Mouse (Mus musculus) heart, postnatal 0 days (tissue): ENCODE data around the gene Rchy1. TPM values are rescaled to one million over a fixed set of nuclear protein-coding genes. Genes with fewer than 3 reads are reported as not detected.

Experiments
- ATAC-seq: fragments of 200-750 bp; cut with Nextera tagmentation; 2 replicates; pipeline ENCODE4 v1.8.0; 2017; ENCODE audit warnings: low read depth, moderate number of reproducible peaks, moderate library complexity; ENCODE audit not compliant: insufficient read depth
- DNase-seq: peaks from one replicate; pipeline ENCODE4 v3.0.0-alpha.2; 2016; ENCODE audit warnings: low spot score
- H3K27ac ChIP-seq: fragments of 300-500 bp; sonication (generic); 2 replicates; pipeline ENCODE4 v1.5.1; 2014; ENCODE audit warnings: low read depth, mild to moderate bottlenecking
- H3K27me3 ChIP-seq: fragments of 300-500 bp; sonication (generic); 2 replicates; pipeline ENCODE4 v1.6.1; 2014; ENCODE audit warnings: low read length, mixed read lengths; ENCODE audit not compliant: control insufficient read depth, insufficient read depth
- H3K36me3 ChIP-seq: fragments of 300-500 bp; sonication (generic); replicated peaks from 2 replicates; pipeline ENCODE4 v1.6.1; 2014; ENCODE audit warnings: low read length, mixed read lengths; ENCODE audit not compliant: control insufficient read depth, insufficient read depth
- H3K4me1 ChIP-seq: fragments of 300-500 bp; sonication (generic); 2 replicates; pipeline ENCODE4 v1.6.1; 2014; ENCODE audit warnings: antibody characterized with exemption; ENCODE audit not compliant: control insufficient read depth, insufficient read depth
- H3K4me2 ChIP-seq: fragments of 300-500 bp; sonication (generic); 2 replicates; pipeline ENCODE4 v1.6.1; 2014; ENCODE audit warnings: low read depth, mild to moderate bottlenecking, low read length, moderate library complexity
- H3K4me3 ChIP-seq: fragments of 300-500 bp; sonication (generic); 2 replicates; pipeline ENCODE4 v1.5.1; 2014; ENCODE audit warnings: low read depth, low read length
- H3K9ac ChIP-seq: fragments of 300-500 bp; sonication (generic); replicated peaks from 2 replicates; pipeline ENCODE4 v1.6.1; 2014; ENCODE audit warnings: low read depth, low read length, mixed read lengths
- H3K9me3 ChIP-seq: fragments of 300-500 bp; sonication (generic); replicated peaks from 2 replicates; pipeline ENCODE4 v1.6.1; 2016; ENCODE audit warnings: low read length; ENCODE audit not compliant: control insufficient read depth
- CTCF ChIP-seq: IDR thresholded peaks from 2 replicates; pipeline ENCODE4 v1.5.1; 2016; ENCODE audit warnings: antibody characterized with exemption, control low read depth, low read depth
- EP300 ChIP-seq: IDR thresholded peaks from 2 replicates; pipeline ENCODE4 v1.6.1; 2016; ENCODE audit warnings: antibody characterized with exemption, low read depth
- WGBS: fragments of 180-500 bp; shearing (Covaris S2); extraction: QIAGEN DNeasy Blood & Tissue Kit; methylation state at CpG from one replicate; pipeline ENCODE4 v1.1.7; 2014; 5-methylcytosine and 5-hydroxymethylcytosine counted together
- polyA plus RNA-seq: library from polyadenylated mRNA; unstranded; fragments of >200 nt; fragmentation: Nextera tagmentation; extraction: Ambion mirVana; gene quantifications from 2 replicates; pipeline ENCODE4 v1.2.1, GENCODE M21; 2015
- total RNA-seq: library from RNA; depleted of rRNA; stranded (reverse); fragments of >200 nt; gene quantifications from 2 replicates; pipeline ENCODE4 v1.2.3, GENCODE M21; 2014; ENCODE audit warnings: low replicate concordance; rRNA removed

Rchy1 gene
- total and polyA plus RNA-seq, 2 experiments from 2014 or later = 20.4 to 65.8 TPM

DNA sequence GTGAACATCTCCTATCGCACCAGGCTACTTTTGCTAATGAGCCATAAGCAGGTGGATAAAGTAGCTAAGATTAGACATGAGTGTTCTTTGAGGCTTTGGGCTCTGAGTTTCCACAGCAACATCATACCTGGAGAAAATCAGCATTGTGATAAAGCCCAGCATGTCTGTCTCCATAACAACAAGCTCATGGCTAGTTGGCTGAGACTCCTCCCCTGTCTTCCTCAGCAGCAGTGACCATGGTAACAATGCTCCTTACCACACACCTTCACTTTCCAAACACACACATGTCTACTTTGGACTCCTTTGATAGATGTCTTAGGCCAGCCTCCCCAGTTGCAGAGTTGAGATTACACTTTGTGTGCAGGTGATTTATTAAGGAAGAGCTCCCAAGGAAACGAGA is 49.6 kb downstream of the Rchy1 start:
- no peaks in the 10 kb centered on the region for H3K36me3 ChIP-seq
- H3K27ac ChIP-seq = no peak overlapping the region
- no peak for DNase-seq
- H3K4me1 ChIP-seq = no peaks in the 10 kb centered on the region
- H3K27me3 ChIP-seq = no peaks in the 10 kb centered on the region
- 73% methylated on average over 2 of the region's 2 CpGs for WGBS
- no peak overlapping the region for H3K4me3 ChIP-seq
- no peak overlapping the region for H3K4me2 ChIP-seq
- TF ChIP-seq EP300 (no peak), CTCF (no peak)
- ATAC-seq = no peak
- no peak overlapping the region for H3K9ac ChIP-seq
- H3K9me3 ChIP-seq = no peaks in the 10 kb centered on the region

DNA sequence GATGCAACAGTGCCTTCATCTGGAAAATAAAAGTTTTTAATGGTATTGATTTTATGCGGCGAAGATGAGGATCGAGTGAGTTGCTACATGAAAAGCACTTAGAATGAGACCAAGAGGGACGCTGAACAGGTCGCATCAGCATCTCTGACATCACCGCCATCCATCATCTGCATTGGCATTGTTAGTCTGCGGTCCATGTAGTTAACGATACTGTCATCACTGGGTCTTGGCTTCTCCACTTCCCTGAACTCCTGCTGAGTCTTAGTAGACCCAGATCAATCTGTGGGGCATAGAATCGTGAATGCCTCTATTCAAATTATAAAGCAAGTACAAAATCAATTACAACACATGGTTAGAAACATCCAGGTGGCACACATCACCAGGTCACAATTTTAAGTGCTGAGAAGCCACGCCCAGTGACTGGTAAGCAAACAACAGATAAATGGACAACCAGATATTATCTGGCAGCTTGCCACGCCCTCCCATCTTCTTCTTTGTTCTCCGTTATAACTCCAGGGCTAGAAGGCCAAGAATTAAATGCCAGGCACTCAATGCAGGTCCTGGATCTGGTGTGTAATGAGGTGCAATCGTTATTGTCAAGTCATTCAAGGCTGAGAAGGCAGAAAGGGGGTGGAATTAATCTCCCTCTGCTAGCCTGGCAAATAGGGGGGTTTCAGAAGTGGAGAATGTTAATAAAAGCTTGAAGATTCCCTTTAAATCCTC is 51.3 kb downstream of the Rchy1 start:
- H3K9ac ChIP-seq = no peak overlapping the region
- no peak overlapping the region for H3K4me2 ChIP-seq
- H3K4me1 ChIP-seq = no peaks in the 10 kb centered on the region
- no peak for TF ChIP-seq EP300
- TF ChIP-seq CTCF = no peak
- no peak for ATAC-seq
- H3K27me3 ChIP-seq = no peaks in the 10 kb centered on the region
- H3K36me3 ChIP-seq = no peaks in the 10 kb centered on the region
- 74% methylated on average over 13 of the region's 13 CpGs for WGBS
- H3K9me3 ChIP-seq = no peaks in the 10 kb centered on the region
- H3K4me3 ChIP-seq = no peak overlapping the region
- DNase-seq = no peak
- no peak overlapping the region for H3K27ac ChIP-seq

DNA sequence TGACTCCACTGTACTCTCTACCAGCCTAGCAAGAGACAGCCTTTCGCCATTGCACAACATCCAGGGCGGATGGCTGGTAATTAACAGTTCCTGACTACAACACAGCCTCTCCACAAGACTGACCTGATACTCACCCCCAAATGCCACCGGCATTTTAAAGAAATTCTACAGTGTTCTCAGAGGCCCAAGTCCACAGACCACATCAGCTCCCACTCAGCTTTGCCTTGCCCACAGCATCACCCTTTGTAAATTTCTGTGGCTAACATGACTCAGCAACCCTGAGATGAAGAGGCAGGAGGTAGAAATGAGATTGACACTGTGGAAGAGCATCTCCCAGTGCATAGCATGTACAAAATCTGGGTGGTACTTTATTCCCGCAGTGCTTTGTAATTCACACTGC is 52.3 kb downstream of the Rchy1 start:
- H3K36me3 ChIP-seq = no peaks in the 10 kb centered on the region
- 88% methylated on average over 4 of the region's 4 CpGs for WGBS
- H3K9ac ChIP-seq = no peak overlapping the region
- H3K9me3 ChIP-seq = no peaks in the 10 kb centered on the region
- H3K4me3 ChIP-seq = no peak overlapping the region
- DNase-seq = no peak
- H3K27me3 ChIP-seq = no peaks in the 10 kb centered on the region
- H3K4me2 ChIP-seq = no peak overlapping the region
- ATAC-seq = no peak
- H3K27ac ChIP-seq = no peak overlapping the region
- H3K4me1 ChIP-seq = no peaks in the 10 kb centered on the region
- TF ChIP-seq EP300 (no peak), CTCF (no peak)

DNA sequence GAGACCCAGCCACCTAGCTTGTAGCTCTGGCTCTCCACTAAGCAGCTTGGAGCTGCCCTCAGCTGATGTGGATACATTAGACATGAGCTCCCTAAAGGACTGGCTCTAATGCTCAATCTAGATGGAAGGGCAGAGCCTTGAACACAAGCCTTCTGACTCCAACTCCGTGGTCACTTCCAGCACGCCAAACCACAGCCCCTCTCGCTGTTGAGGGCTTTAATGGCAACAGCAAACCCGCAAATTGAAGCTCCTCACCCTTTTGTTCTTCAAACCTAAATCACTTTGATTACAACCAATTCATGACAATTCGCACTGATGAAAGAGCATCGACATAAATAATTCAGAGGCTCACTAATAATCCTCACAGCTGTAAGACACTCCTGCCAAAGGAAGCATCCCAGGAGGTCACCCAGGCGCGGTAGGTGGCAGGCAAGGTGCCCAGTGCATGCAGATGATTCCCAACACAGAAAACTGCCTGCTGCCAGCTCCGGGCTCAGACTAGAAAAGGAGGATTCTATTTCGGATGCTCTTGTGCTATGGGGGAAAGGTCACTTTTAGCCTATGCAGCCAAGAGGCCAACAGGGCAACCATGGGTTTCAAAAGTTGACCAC is 53.8 kb downstream of the Rchy1 start:
- TF ChIP-seq CTCF (no peak), EP300 (no peak)
- ATAC-seq = no peak
- no peak for DNase-seq
- H3K36me3 ChIP-seq = no peaks in the 10 kb centered on the region
- H3K4me3 ChIP-seq = no peak overlapping the region
- no peak overlapping the region for H3K27ac ChIP-seq
- H3K9ac ChIP-seq = no peak overlapping the region
- no peaks in the 10 kb centered on the region for H3K4me1 ChIP-seq
- 63% methylated on average over 10 of the region's 10 CpGs for WGBS
- no peaks in the 10 kb centered on the region for H3K27me3 ChIP-seq
- H3K4me2 ChIP-seq = no peak overlapping the region
- no peaks in the 10 kb centered on the region for H3K9me3 ChIP-seq

Other genes with a start within 250 kb of the Rchy1 start
- not detected in 2 replicates for gene Odaph, start 24.4 kb upstream of the Rchy1 start, total RNA-seq
- not detected in 2 replicates for gene Odaph, start 24.4 kb upstream of the Rchy1 start, polyA plus RNA-seq
- 1.8 and 5.0 TPM in 2 replicates for gene Cdkl2, start 80.8 kb upstream of the Rchy1 start, total RNA-seq
- 0.75 and 0.77 TPM in 2 replicates for gene Cdkl2, start 80.8 kb upstream of the Rchy1 start, polyA plus RNA-seq
- 32.1 and 46.9 TPM in 2 replicates for gene G3bp2, start 120.7 kb upstream of the Rchy1 start, total RNA-seq
- 111 and 119 TPM in 2 replicates for gene G3bp2, start 120.7 kb upstream of the Rchy1 start, polyA plus RNA-seq
- gene Uso1, start 174.9 kb upstream of the Rchy1 start, total RNA-seq = 10.8 and 12.1 TPM in 2 replicates
- gene Uso1, start 174.9 kb upstream of the Rchy1 start, polyA plus RNA-seq = 24.9 and 25.5 TPM in 2 replicates